Mouse (Mus musculus) ES-CJ7 (cell line): ENCODE results near the gene Gpx6.
A peak's percentile ranks its signal among the peaks of the same experiment; 100 is the strongest.

Experiments
- DNase-seq: peaks from one replicate; pipeline ENCODE4 v3.0.0; 2011; ENCODE audit warnings: low read depth, low spot score

Gpx6 gene

DNA sequence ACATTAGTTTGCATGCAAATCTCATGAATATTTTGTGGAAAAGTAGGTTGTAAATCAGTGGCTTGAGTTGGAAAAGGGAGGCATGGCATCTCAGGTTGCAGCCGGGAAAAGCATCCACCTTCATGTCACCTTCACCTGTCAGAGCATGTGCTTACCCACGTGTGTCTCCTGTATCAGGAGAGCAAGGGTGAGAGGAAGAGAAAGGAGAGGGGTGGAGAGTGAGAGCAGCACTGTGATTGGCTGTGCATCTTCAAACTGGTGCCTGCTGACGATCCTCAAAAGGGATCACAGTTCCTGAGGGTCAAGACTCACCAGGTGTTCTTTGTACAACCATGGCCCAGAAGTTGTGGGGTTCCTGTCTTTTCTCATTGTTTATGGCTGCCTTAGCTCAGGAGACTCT, at the start of gene Gpx6:
Gene Gpx6 (plus strand): TSS at position 200 of the 400 bp plus-strand sequence.
- DNase-seq, result peak; percentile 32

DNA sequence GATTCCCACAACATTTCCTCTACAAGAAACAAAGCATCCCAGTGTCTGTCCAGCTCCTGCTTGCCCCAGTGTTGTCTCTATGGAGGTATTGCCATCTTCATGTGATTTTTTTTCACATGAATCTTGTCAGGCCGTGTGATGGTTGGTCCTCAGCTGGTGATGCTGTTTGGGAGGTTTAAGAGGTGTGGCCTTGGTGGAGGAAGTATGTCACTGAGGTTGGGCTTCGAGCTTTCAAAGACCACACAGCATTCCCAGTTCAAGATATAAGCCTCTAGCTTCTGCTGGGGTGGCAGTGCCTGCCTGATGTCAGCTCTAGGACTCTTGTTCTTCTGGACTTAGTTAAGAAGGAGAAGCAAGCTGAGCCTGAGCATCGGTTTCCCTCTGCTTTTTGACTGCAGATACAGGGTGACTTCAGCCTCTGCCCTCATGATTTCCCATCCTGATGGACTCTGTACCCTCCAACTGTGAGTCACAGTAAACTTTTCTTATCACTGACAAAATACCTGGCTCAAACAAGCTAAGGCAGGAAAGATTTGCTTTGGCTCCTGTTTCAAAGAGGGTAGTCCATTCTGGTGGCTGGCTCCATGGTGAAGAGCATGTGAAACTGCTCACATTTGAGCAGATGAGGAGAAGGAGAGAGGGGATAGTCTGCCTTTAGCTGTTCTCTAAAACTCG, 49.0 kb upstream of the Gpx6 start:
- no peak for DNase-seq

DNA sequence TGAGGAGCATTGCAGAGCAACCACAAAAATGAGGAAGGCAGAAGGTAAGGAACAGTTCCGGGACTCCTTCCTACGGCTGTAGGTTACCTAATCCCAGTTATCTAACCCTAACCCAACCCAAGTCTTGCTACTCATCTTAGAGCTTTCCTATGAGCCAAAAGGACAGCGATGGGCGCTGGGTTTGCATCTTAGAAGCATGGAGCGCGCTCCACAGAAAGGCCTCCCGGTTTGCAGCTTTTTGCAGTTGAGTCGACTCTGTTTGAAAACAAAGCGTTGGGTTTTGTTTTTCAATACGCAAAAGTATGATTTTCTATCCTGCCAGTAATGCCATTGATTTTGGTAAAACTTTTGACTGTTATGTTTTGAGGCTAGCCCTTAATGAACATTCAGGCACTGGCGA, 48.0 kb upstream of the Gpx6 start:
- no peak for DNase-seq

DNA sequence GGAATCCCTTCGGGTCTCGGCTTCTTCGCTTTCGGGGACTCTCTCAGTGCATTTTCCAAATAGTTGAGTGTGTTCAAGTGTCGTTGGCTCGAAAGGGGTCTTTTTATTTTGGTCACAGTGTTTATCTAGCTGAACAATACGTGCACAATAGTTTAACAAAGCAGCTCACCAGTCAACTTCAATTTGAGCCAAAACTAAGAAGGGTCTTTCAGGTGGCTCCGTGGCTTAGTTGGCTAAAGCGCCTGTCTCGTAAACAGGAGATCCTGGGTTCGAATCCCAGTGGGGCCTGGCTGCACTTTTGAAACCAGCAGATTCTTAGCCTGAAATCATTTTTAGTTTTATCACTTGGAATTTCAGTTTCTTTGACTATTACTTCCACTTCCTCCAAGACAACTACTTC, 47.6 kb upstream of the Gpx6 start:
- DNase-seq, result peak; percentile 87

DNA sequence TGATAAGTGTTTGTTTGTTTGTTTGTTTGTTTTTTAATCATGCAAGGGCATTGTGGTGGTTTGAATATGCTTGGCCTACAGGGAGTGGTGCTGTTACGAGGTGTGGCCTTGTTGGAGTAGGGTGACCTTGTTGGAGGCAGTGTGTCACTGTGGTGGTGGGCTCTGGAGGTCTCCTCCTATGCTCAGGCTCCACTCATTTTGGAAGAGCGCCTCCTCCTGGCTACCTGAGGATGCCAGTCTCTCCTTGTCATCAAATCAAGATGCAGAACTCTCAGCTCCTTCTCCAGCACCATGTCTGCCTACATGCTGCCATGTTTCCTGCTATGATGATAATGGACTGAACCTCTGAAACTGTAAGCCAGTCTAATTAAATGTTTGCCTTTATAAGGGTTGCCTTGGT, 46.2 kb upstream of the Gpx6 start:
- DNase-seq, result peak; percentile 90

DNA sequence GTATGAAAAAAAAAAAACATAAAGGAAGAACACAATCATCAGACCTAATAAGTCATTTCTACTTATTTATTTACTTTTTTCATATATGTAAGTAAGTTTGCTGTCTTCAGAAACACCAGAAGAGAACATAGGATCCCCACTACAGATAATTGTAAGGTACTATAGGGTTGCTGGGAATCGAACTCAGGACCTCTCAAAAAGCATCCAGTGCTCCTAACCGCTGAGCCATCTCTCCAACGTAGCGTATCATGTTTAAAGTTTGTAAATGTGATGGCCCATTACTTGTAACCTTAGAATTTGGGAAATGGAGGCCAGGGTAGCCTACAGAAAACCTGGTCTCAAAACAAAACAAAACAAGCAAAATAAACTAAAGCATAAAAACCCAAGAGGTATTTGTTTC, 44.4 kb upstream of the Gpx6 start:
- DNase-seq, result peak; percentile 86

DNA sequence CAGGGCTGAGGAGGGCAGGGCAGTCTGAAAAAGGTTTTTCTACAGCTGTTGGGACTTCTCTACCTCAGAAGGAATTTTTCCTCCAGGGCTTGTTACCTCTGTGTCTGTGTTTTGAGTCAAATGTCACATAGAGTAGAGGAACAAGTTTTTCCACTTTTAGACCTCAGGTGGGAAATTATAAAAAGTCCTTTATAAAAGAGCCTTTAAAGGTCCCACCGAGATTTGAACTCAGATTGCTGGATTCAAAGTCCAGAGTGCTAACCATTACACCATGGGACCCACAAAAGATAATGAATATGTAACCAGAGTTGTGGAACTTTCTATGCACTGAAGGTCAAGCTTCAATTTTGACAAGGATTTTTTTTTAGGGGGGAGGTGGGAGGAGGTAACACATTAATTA, 43.7 kb upstream of the Gpx6 start:
- peak; percentile 81 for DNase-seq

DNA sequence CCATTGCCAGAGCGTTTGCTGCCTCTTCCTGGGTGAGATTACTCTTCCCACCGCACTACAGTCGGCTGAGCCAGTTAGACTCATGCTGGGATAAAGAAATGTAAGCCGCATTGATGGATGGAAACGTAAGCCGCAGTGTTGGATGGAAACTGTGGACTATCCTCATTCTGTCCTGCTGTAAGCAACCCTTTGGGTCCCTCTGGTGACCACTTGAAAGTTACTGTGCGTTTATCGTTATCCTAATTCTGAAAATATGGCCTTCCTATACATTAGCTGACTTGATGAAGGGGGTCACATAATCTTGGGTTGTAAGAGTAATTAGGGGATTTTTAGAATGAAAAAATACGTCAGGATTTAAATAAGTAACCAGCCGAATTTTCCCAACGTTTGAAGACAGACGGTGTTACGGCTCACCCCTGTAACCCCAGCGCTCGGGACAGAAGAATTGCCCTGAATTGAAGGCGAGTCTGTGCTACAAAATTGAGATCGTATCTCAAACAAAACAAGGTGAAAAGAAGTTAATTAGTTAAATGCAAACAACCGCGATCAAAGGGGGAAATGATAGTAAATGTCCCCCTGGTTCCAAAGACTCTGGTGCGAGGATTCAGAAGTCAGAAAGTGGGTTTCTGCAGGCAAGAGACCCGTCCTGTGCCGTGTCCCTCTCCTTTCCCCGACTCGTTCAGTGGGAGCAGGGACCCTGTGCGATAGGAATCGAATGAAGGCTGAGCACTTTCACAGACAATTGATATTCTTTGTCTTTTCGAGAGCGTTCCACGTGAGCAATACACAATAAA, 36.7 kb upstream of the Gpx6 start:
- peak; percentile 67 for DNase-seq

DNA sequence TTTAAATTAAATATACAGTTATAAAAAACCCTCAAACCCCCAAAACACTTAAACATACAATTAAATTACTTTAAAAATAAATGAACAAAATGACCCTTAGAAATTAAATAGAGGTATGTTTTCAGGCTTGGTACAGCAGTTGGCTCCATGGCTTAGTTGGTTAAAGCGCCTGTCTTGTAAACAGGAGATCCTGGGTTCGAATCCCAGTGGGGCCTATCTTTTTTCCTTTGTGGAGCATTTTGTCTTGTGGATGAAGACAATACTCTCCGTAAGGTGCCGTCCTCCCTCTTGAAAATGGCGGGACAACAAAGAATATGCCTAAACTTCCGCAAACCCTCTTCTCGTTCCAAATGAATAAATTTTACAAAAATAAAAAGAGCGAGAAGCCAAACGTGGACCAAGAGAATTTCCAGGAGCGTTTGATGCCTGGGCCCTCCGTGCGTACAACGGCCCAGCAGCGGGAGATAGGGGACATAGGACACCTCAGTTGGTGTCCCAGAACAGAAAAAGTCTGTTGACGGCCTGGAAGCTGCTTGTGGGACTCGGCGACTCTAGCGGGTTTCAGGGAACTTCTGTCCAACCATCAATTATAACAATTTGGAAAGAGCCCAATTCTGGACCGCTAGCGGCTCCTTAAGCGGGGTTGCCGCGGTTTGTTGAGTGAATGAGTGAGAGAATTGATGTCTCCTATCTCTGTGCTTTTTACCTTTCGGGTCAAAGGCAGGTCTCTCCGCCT, 35.9 kb upstream of the Gpx6 start:
- peak; percentile 94 for DNase-seq

DNA sequence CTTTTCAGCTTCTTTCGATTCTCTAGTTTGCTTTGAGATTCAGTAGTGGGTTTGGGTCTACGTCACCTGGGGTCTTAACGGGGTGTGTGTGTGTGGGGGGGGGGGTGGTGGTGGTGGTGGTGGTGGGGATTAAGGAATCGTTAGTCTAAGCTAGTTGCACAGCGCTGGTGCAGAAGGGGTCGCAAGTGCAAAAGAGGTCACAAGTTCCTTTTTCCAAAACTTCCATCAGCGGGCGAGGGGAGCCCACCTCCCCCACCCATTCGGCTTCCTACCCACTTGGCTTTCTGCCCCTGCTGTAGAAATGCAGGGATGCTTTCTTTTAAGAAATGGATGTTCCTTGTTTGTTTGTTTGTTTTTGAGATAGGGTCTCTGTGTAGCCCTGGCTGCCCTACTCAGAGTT, 35.4 kb upstream of the Gpx6 start:
- DNase-seq, result peak; percentile 56

DNA sequence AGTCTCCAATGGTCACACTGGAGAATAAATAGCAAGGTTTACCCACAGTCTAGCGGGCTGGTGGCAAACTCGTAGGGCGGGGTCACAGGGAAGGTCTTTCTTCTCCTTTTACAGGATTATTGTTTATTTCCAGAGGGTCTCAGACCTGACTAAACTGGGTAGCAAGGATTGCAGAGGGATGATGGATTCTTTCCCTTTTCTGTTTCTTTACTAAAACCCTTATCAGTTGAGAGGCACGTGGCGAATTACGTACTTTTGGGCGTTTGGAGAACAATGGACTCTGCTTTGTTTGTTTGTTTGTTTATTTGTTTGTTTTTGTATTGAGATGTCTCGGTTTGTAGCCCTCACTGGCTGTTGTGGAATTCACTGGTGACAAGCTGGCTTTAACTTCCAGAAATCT, 32.8 kb upstream of the Gpx6 start:
- no peak for DNase-seq

DNA sequence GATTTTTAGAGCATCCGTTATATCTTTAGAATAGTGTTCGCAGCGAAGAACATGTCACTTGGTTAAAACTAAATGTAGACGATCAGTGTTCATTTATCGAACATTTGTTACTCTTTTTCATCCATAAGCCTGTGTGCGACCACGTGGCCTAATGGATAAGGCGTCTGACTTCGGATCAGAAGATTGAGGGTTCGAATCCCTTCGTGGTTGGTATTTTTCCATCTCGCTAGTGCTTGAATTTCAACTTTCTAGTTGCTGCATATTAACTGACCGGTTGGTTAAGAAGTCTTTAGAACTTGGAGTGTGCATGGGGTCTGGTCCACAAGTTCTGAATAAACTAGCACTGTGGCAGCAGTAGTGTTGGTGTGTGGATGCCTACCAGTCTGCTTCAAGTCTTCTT, 32.4 kb upstream of the Gpx6 start:
- peak; percentile 93 for DNase-seq

DNA sequence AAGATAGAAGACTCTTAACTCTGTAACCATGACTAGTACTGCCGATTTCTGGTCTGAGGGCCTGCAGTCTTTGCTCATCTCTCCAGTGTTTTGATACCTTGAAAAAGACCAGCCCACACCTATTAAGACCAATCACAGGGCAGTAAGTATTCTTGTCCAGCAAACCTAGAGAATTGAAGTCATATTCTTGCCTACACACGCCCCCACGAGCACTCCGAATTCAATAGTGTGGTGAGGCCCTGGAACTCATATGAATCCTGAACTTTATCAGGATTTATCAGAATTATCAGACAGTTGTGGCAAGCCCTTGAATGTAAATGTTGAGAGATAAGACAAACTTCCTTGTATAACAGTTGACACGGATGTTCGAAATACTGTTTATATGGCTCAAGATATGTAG, 19.3 kb upstream of the Gpx6 start, which contains the start of gene Gpx5:
Gene Gpx5 (minus strand): TSS at position 101 of the 400 bp plus-strand sequence.
- no peak for DNase-seq

DNA sequence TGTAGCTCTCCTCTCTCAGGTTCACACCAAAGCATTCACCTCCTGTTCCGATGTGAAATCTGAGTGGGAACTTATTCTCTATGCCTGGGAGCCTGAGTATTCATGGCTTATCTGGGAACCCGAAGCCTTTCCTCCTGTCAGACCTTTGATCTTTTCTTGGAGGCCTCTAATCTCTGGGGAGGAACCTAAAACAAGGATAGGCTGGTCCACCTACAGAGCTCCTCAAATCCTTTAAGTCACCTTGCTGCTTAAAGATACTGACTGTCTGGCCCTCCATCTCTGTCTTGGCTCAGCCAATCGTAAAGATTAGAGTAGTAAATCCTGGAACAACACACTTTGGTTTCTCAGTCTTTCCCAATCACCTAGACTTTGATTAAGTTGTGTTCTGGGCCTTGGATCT, 13.4 kb upstream of the Gpx6 start:
- DNase-seq, result no peak

DNA sequence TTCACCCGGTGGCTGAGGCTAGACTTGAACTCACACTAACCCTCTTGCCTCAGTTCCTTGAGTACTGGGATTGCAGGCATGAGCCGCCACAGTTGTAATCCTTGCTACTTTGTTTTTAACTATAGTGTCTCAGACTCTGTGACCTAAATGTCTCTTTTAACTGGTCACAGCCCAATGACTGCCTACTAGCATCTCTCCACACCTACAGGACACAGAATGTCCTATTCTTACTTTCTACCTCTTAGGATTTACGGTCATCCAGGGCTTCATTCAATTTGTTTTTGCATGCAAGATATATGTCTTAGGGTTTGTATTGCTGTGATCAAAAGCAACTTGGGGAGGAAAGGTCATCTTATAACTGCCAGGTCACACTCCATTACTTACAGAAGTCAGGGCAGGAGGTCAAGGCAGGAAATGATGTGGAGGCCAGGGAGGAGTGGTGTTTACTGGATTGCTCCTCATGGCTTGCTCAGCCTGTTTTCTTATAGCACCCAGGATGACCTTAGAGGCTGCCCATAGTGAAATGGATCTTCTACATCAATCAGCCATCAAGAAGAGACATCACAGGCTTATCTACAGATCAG, 7.3 kb upstream of the Gpx6 start:
- no peak for DNase-seq

DNA sequence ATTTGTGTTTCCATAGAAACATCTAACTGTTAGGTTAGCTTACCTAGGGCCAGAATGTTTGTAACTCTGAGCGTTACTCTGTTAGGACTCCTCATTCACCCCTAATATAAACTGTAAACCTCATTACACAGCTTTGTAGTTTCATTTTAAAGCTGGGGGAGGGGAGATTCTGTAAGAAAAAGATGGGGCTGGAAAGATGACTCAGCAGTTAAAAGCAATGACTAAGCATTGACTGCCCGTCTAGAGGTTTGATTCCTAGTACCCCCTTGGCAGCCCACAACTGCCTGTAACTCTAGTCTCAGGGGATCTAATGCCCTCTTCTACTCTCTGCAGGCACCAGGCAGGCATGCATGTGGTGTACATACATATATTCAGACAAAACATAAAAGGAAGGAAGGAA, 2.1 kb upstream of the Gpx6 start:
- peak; percentile 26 for DNase-seq

DNA sequence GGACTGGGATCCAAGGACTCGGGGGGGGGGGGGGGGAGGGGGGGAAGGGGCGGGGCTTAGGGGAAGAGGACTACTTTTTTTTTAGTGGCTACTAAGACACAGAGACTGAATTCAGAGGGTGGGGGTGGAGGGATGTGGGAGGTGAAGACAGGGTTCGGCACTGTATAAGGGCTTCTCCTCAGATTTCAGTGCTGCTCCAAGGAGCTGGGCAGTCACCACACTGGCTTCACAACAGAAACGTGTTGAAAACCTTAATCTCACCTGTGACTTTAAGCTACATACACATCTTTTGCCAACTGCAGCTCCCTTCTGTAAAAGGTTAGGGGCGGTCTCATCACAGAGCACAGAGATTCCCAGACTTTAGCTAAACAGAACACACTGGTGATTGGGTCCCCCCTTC, 929 bp downstream of the Gpx6 start:
- DNase-seq, result no peak

DNA sequence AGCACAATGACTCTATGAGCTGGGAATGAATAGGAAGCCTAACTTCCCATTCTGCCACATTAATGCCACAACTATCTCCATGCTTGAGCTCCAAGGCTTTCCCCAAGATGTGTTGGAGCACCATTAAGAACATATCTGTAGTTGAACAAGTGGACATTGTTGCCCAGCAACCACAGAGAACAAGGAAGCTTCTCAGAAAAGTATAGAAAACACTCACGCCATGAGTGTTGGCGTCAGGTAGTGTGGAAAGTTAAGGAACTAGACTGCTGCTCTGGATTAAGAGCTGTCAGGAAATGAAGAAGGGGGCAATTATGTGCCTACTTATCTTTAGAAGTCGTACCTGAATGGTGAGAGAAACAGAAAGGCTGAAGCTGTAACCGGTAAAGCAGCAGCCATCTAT, 2.0 kb downstream of the Gpx6 start:
- DNase-seq, result no peak

DNA sequence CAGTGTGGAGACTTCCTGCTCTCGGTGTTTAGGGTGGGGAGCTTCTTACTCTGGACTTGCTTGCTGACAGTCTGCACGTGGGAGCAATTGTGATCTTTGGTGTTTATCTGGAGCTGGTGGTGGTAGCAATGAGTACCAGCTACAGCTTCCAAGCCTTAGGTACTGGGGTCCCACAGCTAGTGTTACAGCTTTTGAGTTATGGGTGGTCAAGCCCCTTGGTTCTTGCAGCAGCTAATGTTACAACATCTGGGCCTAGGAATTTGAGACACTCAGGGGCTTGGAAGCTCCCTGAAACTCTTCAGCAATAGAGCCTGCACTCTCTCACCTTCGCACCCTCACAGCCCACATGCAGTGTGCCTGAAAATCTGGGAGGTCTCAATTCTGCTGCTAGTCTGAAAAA, 8.3 kb downstream of the Gpx6 start:
- DNase-seq, result no peak

DNA sequence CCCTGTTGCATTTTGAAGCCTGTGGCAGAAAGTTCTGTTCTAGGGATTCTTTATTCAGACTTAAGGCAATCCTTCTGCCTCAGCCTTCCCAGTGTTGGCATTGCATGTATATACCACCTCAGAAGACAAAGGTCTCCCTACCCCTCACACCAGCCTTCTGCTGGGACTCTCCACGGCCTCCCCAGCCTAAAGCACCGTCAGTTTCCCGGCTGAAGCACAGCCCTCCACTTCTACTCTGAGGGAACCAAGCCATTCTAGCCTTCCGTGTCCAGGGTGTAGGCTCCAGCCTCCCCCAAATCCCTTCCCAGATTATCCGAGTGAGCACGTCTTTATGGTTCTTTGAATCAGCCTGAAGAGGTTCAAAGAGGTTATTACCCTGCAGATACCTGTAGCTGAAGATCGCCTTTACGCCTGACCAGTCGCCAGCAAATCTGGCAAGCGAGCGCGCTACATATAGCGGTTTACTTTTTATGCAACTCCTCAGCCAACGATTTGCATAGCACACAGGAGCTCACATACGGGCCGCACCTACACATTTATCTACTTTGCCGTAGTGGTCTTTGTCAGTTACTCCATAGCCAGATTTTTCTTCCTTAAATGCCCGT, 10.1 kb downstream of the Gpx6 start:
- peak; percentile 31 for DNase-seq

DNA sequence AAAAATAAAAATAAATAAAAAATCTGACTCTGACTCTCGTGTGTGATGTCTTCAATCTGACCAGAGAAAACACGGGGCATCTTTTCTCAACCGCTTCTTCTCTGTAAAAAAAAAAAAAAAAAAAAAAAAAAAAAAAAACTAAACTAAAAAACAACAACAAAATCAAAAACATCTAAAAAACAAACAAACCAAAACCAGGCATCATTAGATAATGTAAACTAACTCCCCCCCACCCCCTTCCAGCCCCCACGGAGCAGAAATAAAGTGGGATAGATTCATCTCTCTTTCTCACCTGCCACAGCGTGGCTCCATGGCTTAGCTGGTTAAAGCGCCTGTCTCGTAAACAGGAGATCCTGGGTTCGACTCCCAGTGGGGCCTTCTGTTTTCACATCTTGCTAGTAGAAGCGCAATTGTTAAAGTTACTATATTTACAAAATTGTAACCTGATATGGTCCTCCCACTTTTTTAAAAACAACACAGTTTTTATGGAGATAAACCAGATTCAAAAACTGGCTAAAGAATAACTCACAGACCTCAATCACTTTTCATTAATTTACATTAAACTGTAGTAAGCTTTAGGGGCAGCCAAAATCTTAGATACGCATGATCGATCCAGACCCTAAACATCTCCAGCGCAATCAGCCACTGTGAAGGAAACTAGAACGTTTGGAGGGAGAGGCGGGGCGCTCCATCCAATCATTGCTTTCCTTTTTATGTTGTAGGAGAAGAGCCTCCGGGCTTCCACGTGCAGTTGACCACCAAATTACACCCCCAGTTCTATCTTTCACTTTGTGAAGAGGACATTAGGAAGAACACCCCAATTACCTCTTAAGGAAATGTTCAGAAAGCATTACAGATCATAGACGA, 10.8 kb downstream of the Gpx6 start:
- DNase-seq, result peak; percentile 82
